Mouse (Mus musculus) neural tube, embryonic 11.5 days (tissue): ENCODE results near the gene Clptm1. TPM values are rescaled to one million over a fixed set of nuclear protein-coding genes. Genes with fewer than 3 reads are reported as not detected.
"Not testable (repeated sequence)": the region's sequence is repeated elsewhere in the genome, so short reads cannot be mapped to it uniquely, and the experiment has no call there.

ENCODE experiments used
- ATAC-seq: fragments of 200-750 bp; cut with Nextera tagmentation; 2 replicates; pipeline ENCODE4 v1.8.0; 2017; ENCODE audit warnings: moderate number of reproducible peaks, mild to moderate bottlenecking, moderate TSS enrichment, moderate library complexity; ENCODE audit not compliant: insufficient read depth, low FRiP score, low TSS enrichment
- DNase-seq: peaks from one replicate; pipeline ENCODE4 v3.0.0-alpha.2; 2015; ENCODE audit warnings: low spot score
- H3K27ac ChIP-seq: fragments of 300-500 bp; sonication (generic); 2 replicates; pipeline ENCODE4 v1.5.1; 2014; ENCODE audit warnings: low read depth, mild to moderate bottlenecking, low read length
- H3K27me3 ChIP-seq: fragments of 300-500 bp; sonication (generic); 2 replicates; pipeline ENCODE4 v1.6.1; 2014; ENCODE audit warnings: mild to moderate bottlenecking, low read length, mixed read lengths; ENCODE audit not compliant: control insufficient read depth, insufficient read depth
- H3K36me3 ChIP-seq: fragments of 300-500 bp; sonication (generic); 2 replicates; pipeline ENCODE4 v1.6.1; 2014; ENCODE audit warnings: mild to moderate bottlenecking, low read length, moderate library complexity, mixed read lengths; ENCODE audit not compliant: control insufficient read depth, insufficient read depth
- H3K4me1 ChIP-seq: fragments of 300-500 bp; sonication (generic); 2 replicates; pipeline ENCODE4 v1.6.1; 2014; ENCODE audit warnings: low read length, mixed read lengths; ENCODE audit not compliant: control insufficient read depth, insufficient read depth
- H3K4me2 ChIP-seq: fragments of 300-500 bp; sonication (generic); 2 replicates; pipeline ENCODE4 v1.6.1; 2014; ENCODE audit warnings: low read depth, mild to moderate bottlenecking, moderate library complexity
- H3K4me3 ChIP-seq: fragments of 300-500 bp; sonication (generic); 2 replicates; pipeline ENCODE4 v1.5.1; 2014; ENCODE audit warnings: low read depth, low read length
- H3K9ac ChIP-seq: fragments of 300-500 bp; sonication (generic); 2 replicates; pipeline ENCODE4 v1.6.1; 2014; ENCODE audit warnings: mild to moderate bottlenecking, low read length
- H3K9me3 ChIP-seq: fragments of 300-500 bp; sonication (generic); 2 replicates; pipeline ENCODE4 v1.6.1; 2016; ENCODE audit warnings: low read length; ENCODE audit not compliant: control insufficient read depth
- WGBS: fragments of 180-500 bp; shearing (Covaris S2); extraction: QIAGEN DNeasy Blood & Tissue Kit; methylation state at CpG from one replicate; pipeline ENCODE4 v1.1.7; 2014; 5-methylcytosine and 5-hydroxymethylcytosine counted together
- polyA plus RNA-seq: library from polyadenylated mRNA; unstranded; fragments of >200 nt; fragmentation: Nextera tagmentation; extraction: Ambion mirVana; gene quantifications from 2 replicates; pipeline ENCODE4 v1.2.1, GENCODE M21; 2014

The Clptm1 gene
- polyA plus RNA-seq, 1 experiment from 2014 or later: 104 TPM

- Histone ChIP-seq H3K27ac (no peak overlapping the region), H3K9me3 (no peaks in the 10 kb centered on the region), H3K36me3 (no peaks in the 10 kb centered on the region), H3K4me1 (0 out of 2 replicates have a peak, but pooled peaks cover 4% of the 10 kb centered on the region), H3K27me3 (peaks cover 3% of the 10 kb centered on the region; the same call in 1 of the 2 replicates), H3K4me3 (no peak overlapping the region), H3K9ac (no peak overlapping the region), H3K4me2 (no peak overlapping the region)
- no peak for ATAC-seq
- DNase-seq: no peak
- WGBS: 85% methylated on average over 12 of the region's 12 CpGs
Measured at GRCm38 (mm10) chr7:19615036-19615577, 49.7 kb downstream of the Clptm1 start.

GRCm38 (mm10) chr7:19610969-19611368 lies 53.9 kb downstream of the Clptm1 start:
- DNase-seq (no peak), ATAC-seq (no peak)
- Histone ChIP-seq H3K4me2 (no peak overlapping the region), H3K36me3 (peaks cover 2% of the 10 kb centered on the region; the same call in 1 of the 2 replicates), H3K9me3 (no peaks in the 10 kb centered on the region), H3K4me3 (no peak overlapping the region), H3K27me3 (no peaks in the 10 kb centered on the region), H3K4me1 (no peaks in the 10 kb centered on the region), H3K9ac (no peak overlapping the region), H3K27ac (no peak overlapping the region)
- 78% methylated on average over 5 of the region's 5 CpGs for WGBS

GRCm38 (mm10) chr7:19609641-19610332 lies 55.0 kb downstream of the Clptm1 start:
- H3K4me3 ChIP-seq: no peak overlapping the region
- no peaks in the 10 kb centered on the region for H3K4me1 ChIP-seq
- H3K9me3 ChIP-seq: no peaks in the 10 kb centered on the region
- peaks cover 2% of the 10 kb centered on the region; the same call in 1 of the 2 replicates for H3K36me3 ChIP-seq
- no peak overlapping the region for H3K9ac ChIP-seq
- no peak for ATAC-seq
- WGBS: 88% methylated on average over 8 of the region's 12 CpGs
- no peak overlapping the region for H3K4me2 ChIP-seq
- H3K27me3 ChIP-seq: no peaks in the 10 kb centered on the region
- DNase-seq: no peak
- H3K27ac ChIP-seq: no peak overlapping the region

GRCm38 (mm10) chr7:19607291-19607690 lies 57.5 kb downstream of the Clptm1 start:
- Histone ChIP-seq H3K4me3 (no peak overlapping the region), H3K36me3 (peaks cover 2% of the 10 kb centered on the region; the same call in 1 of the 2 replicates), H3K9me3 (no peaks in the 10 kb centered on the region), H3K27ac (no peak overlapping the region), H3K4me1 (peaks cover 10% of the 10 kb centered on the region), H3K9ac (no peak overlapping the region), H3K27me3 (no peaks in the 10 kb centered on the region), H3K4me2 (no peak overlapping the region)
- WGBS: 79% methylated on average over 5 of the region's 5 CpGs
- no peak for DNase-seq
- ATAC-seq: no peak

GRCm38 (mm10) chr7:19604606-19605214 lies 60.1 kb downstream of the Clptm1 start:
- Histone ChIP-seq H3K4me3 (peak overlapping the region; percentile 99), H3K9ac (peak overlapping the region; percentile 94; the same call in 1 of the 2 replicates), H3K4me2 (peak overlapping the region; percentile 90; the same call in 1 of the 2 replicates)
- H3K27me3 ChIP-seq, H3K27ac ChIP-seq, H3K9me3 ChIP-seq, DNase-seq, H3K36me3 ChIP-seq, H3K4me1 ChIP-seq: not testable (repeated sequence)
- WGBS: 61% methylated on average over 10 of the region's 10 CpGs
- peak; percentile 55; the same call in 1 of the 2 replicates for ATAC-seq

GRCm38 (mm10) chr7:19603849-19604605 lies 60.8 kb downstream of the Clptm1 start, which contains the start of gene Clasrp:
TSS of gene Clasrp (minus strand) at chr7:19604486.
- peak; percentile 95 for DNase-seq
- H3K36me3 ChIP-seq: no peaks in the 10 kb centered on the region; the same call in none of the 2 replicates
- peak within 1 kb of the TSS; percentile 99 for H3K4me3 ChIP-seq
- H3K27me3 ChIP-seq: no peaks in the 10 kb centered on the region
- H3K27ac ChIP-seq: peak within 1 kb of the TSS; percentile 56
- H3K9me3 ChIP-seq: no peaks in the 10 kb centered on the region
- peak within 1 kb of the TSS; percentile 90 for H3K4me2 ChIP-seq
- peak; percentile 89 for ATAC-seq
- H3K4me1 ChIP-seq: peaks cover 10% of the 10 kb centered on the region
- 1% methylated on average over 57 of the region's 57 CpGs for WGBS
- peak within 1 kb of the TSS; percentile 94 for H3K9ac ChIP-seq

GRCm38 (mm10) chr7:19603055-19603454 lies 61.8 kb downstream of the Clptm1 start:
- Histone ChIP-seq H3K4me3 (peak overlapping the region; percentile 99; the same call in 1 of the 2 replicates), H3K9me3 (no peaks in the 10 kb centered on the region), H3K27me3 (no peaks in the 10 kb centered on the region), H3K27ac (no peak overlapping the region), H3K4me2 (peak overlapping the region; percentile 90), H3K9ac (peak overlapping the region; percentile 94; the same call in 1 of the 2 replicates), H3K4me1 (peaks cover 10% of the 10 kb centered on the region), H3K36me3 (peaks cover 3% of the 10 kb centered on the region)
- ATAC-seq: no peak
- 89% methylated on average over 12 of the region's 12 CpGs for WGBS
- no peak for DNase-seq

GRCm38 (mm10) chr7:19600562-19600961 lies 64.3 kb downstream of the Clptm1 start:
- no peak for ATAC-seq
- H3K4me1 ChIP-seq: peaks cover 10% of the 10 kb centered on the region
- H3K36me3 ChIP-seq: peaks cover 7% of the 10 kb centered on the region
- no peak overlapping the region for H3K4me3 ChIP-seq
- 60% methylated on average over 5 of the region's 5 CpGs for WGBS
- no peak overlapping the region for H3K9ac ChIP-seq
- no peak overlapping the region; the same call in 1 of the 2 replicates for H3K4me2 ChIP-seq
- no peak overlapping the region for H3K27ac ChIP-seq
- no peaks in the 10 kb centered on the region for H3K27me3 ChIP-seq
- DNase-seq: no peak
- no peaks in the 10 kb centered on the region for H3K9me3 ChIP-seq
